Mouse (Mus musculus) heart, embryonic 16.5 days (tissue): Measurements from ENCODE around the gene Tmem59l. TPM values are rescaled to one million over a fixed set of nuclear protein-coding genes. Genes with fewer than 3 reads are reported as not detected.

ENCODE experiments used
- ATAC-seq: fragments of 200-750 bp; cut with Nextera tagmentation; replicated peaks from 2 replicates; pipeline ENCODE4 v1.8.0; 2017; ENCODE audit warnings: moderate number of reproducible peaks; ENCODE audit not compliant: insufficient read depth, low FRiP score; ENCODE audit errors: extremely low read depth
- H3K27ac ChIP-seq: fragments of 300-500 bp; sonication (generic); 2 replicates; pipeline ENCODE4 v1.5.1; 2014; ENCODE audit warnings: mild to moderate bottlenecking, low read length, control low read depth, moderate library complexity
- H3K27me3 ChIP-seq: fragments of 300-500 bp; sonication (generic); 2 replicates; pipeline ENCODE4 v1.6.1; 2014; ENCODE audit warnings: low read length, mixed read lengths; ENCODE audit not compliant: control insufficient read depth, insufficient read depth
- H3K36me3 ChIP-seq: fragments of 300-500 bp; sonication (generic); 2 replicates; pipeline ENCODE4 v1.6.1; 2014; ENCODE audit not compliant: control insufficient read depth, insufficient read depth
- H3K4me1 ChIP-seq: fragments of 300-500 bp; sonication (generic); 2 replicates; pipeline ENCODE4 v1.6.1; 2014; ENCODE audit warnings: low read length, mixed read lengths; ENCODE audit not compliant: control insufficient read depth, insufficient read depth
- H3K4me2 ChIP-seq: fragments of 300-500 bp; sonication (generic); 2 replicates; pipeline ENCODE4 v1.6.1; 2014; ENCODE audit warnings: low read depth, mild to moderate bottlenecking, control low read depth, low read length
- H3K4me3 ChIP-seq: fragments of 300-500 bp; sonication (generic); 2 replicates; pipeline ENCODE4 v1.5.1; 2014; ENCODE audit warnings: mild to moderate bottlenecking, control low read depth, low read length
- H3K9ac ChIP-seq: fragments of 300-500 bp; sonication (generic); 2 replicates; pipeline ENCODE4 v1.6.1; 2014; ENCODE audit warnings: low read length, control low read depth
- H3K9me3 ChIP-seq: fragments of 300-500 bp; sonication (generic); replicated peaks from 2 replicates; pipeline ENCODE4 v1.6.1; 2016; ENCODE audit warnings: low read length; ENCODE audit not compliant: control insufficient read depth
- WGBS: fragments of 180-500 bp; shearing (Covaris S2); extraction: QIAGEN DNeasy Blood & Tissue Kit; methylation state at CpG from one replicate; pipeline ENCODE4 v1.1.7; 2014; 5-methylcytosine and 5-hydroxymethylcytosine counted together
- polyA plus RNA-seq: library from polyadenylated mRNA; unstranded; fragments of >200 nt; fragmentation: Nextera tagmentation; extraction: Ambion mirVana; gene quantifications from 2 replicates; pipeline ENCODE4 v1.2.1, GENCODE M21; 2015

The Tmem59l gene
- polyA plus RNA-seq, 1 experiment from 2014 or later = 0.13 TPM

DNA sequence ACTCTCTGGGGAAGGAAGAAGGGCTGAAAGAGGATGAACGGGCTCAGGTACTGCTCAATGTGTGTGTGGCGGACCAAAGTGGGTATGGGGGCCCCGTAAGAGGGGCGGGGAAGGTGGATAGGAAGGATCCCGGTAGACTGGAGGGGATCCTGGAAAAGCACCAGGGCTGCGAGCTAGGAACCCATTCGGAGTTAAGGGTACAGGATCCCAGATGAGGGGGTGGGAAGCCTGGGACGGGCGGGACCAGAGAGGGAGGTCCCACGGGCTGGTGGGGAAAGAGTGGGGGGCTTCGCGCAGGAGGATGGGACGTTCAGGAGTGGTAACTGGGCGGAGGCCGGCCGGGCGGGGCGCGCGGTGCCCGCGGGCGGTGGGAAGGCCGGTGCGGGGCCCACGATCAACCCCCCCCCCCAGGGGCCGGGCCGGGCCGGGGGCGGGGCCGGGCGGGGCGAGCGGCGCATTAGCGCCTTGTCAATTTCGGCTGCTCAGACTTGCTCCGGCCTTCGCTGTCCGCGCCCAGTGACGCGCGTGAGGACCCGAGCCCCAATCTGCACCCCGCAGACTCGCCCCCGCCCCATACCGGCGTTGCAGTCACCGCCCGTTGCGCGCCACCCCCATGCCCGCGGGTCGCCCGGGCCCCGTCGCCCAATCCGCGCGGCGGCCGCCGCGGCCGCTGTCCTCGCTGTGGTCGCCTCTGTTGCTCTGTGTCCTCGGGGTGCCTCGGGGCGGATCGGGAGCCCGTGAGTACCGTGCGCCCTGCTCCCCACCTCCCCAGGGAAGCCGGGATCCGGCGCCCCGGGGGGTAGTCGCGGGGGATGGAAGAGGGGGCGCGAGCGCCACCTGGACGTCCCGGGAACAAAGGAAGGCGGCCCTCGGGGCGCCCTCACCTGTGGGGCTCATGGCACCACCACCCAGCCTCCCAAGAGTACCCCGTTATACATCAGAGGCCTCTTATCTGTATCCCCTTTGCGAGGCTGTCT is 5.8 kb upstream of the Tmem59l start, which contains the start of gene Crlf1:
Gene Crlf1 (plus strand): TSS at position 495 of the 977 bp plus-strand sequence.
- ATAC-seq = no peak; the same call in 1 of the 2 replicates
- Histone ChIP-seq H3K36me3 (no peaks in the 10 kb centered on the region), H3K27me3 (peaks cover 95% of the 10 kb centered on the region), H3K27ac (no peak within 1 kb of the TSS), H3K4me2 (peak within 1 kb of the TSS; percentile 71), H3K9ac (peak within 1 kb of the TSS; percentile 51), H3K4me1 (peaks cover 32% of the 10 kb centered on the region), H3K4me3 (peak within 1 kb of the TSS; percentile 52), H3K9me3 (no peaks in the 10 kb centered on the region)
- WGBS = 1% methylated on average over 73 of the region's 93 CpGs

DNA sequence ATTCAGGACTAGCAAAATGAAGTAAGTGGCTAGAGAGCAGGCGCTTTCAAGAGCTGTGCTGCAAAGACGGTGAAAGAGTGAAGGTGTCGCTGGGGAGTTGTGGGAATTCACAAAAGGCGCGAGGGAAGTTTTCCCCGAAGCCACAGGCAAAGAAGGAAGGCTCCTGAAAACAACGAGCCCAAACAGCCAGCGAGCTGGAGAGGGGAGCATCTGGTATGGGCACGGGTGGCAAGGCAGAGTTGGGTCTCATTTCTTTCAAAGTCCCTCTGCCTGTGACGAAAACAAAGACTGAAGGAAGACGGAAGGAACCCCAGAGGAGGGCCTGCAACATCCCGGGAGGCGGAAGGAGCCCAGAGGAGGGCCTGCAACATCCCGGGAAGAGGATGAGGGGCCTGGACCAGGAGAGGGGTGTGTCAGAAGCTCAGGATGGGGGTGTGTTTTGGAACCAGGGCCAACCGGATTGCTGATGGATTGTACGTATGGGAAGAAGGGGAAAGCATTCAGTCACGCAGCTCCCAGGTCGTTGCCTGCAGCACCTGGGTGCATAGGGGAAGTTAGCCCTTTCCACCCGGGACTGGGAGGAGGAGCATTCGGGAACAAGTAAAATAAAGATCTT is 3.8 kb upstream of the Tmem59l start:
- H3K9ac ChIP-seq = no peak overlapping the region
- H3K4me1 ChIP-seq = peaks cover 32% of the 10 kb centered on the region

DNA sequence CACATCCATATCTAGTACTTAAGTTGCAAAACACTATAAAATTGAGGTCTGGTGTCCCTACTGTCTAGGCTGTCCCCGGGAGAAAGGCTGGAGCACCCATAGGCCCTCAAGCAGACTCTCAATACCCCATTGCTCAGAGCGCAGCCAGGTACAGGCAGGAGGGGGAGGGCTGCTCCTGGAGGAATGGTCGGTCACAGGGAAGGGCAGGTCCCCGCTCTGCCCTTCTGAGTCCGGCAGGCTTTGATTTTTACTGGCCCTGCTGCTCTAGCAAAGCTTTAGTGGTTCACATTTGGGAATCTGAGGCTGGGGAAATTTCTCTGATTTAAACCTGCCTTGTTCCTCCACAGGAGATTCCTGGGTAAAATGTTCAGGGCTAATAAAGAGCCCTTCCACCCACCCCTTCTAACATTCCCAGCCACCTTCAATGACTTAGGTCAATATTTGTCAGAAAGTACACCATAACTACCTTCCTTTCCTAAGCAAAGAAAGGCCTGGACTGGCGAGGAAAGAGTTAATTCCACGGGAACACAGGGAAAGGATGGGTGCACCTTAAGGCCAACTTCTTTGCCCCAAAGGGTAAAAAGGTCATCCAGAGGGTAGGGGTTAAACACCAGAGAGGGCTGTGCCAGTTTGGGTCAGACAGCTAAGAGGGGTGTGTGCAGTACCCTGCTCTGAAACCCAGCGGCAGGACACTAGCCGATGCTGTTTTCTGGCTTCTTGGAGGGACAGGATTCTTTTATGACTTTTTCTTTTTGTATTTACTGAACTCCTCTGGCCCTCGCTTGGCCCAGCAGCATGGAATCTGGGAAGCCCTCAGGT is 3.1 kb upstream of the Tmem59l start:
- H3K4me1 ChIP-seq = peaks cover 32% of the 10 kb centered on the region
- no peak overlapping the region for H3K4me2 ChIP-seq

More for the DNA sequence above, 3.8 kb upstream of the Tmem59l start:
- 7% methylated on average over 20 of the region's 20 CpGs for WGBS
- H3K4me3 ChIP-seq = no peak overlapping the region
- no peaks in the 10 kb centered on the region for H3K9me3 ChIP-seq
- H3K4me2 ChIP-seq = no peak overlapping the region
- no peaks in the 10 kb centered on the region for H3K36me3 ChIP-seq
- peaks cover 95% of the 10 kb centered on the region for H3K27me3 ChIP-seq
- H3K27ac ChIP-seq = no peak overlapping the region
- no peak for ATAC-seq

DNA sequence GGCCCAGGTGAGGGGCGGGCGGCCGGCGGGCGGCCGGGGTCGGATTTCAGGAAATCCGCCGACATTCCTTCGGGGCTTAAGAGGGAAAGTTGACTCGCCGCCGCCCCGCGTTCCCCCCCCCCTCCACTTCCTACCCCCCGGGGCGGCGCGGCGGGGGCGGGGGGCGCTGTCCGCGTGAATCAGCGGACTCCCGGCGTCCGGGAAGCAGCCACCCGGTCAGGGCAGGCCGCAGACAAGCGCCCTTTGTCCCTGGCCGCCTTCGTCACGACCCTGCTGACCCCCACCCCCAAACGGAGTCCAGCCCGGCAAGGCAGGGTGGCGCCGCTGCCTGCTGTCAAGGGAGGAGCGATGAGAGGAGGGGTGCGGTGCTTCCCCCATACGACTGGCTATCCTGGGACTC is 2.4 kb upstream of the Tmem59l start:
- H3K36me3 ChIP-seq = no peaks in the 10 kb centered on the region
- peak overlapping the region; percentile 45; the same call in 1 of the 2 replicates for H3K9ac ChIP-seq
- H3K4me1 ChIP-seq = peaks cover 32% of the 10 kb centered on the region
- WGBS = 2% methylated on average over 36 of the region's 41 CpGs
- H3K27ac ChIP-seq = no peak overlapping the region
- H3K4me3 ChIP-seq = peak overlapping the region; percentile 42
- no peaks in the 10 kb centered on the region for H3K9me3 ChIP-seq
- peak overlapping the region; percentile 65 for H3K4me2 ChIP-seq
- H3K27me3 ChIP-seq = peaks cover 95% of the 10 kb centered on the region
- no peak for ATAC-seq

More for the DNA sequence above, 3.1 kb upstream of the Tmem59l start:
- Histone ChIP-seq H3K9me3 (no peaks in the 10 kb centered on the region), H3K36me3 (no peaks in the 10 kb centered on the region), H3K27me3 (peaks cover 95% of the 10 kb centered on the region), H3K9ac (no peak overlapping the region), H3K27ac (no peak overlapping the region), H3K4me3 (no peak overlapping the region)
- ATAC-seq = no peak
- 23% methylated on average over 10 of the region's 10 CpGs for WGBS

DNA sequence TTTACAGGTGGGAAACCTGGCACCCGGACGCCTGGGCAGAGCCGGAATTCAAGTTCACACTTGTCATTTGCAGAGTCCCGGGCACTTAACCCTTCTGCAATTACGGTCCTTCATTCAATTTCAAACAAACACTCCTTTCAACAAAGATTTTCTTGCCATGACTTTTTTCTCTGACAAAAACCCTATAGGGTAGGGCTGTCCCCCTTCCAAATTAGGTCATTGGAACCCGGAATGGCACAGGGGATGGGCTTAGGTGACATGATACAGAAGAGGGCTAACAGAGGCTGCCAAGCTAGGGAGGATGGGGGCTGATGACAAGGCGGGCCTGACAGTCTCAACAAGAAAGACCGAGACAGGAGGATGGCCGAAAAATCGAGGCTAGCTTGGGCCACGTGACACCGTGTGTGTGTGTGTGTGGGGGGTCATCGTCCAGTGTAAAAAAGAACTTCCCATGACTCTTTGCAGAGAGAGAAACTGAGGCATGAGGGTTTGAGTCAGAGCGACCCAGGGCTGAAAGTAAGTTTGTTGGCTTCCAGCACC is 1.8 kb upstream of the Tmem59l start:
- Histone ChIP-seq H3K4me1 (peaks cover 32% of the 10 kb centered on the region), H3K9ac (peak overlapping the region; percentile 45; the same call in 1 of the 2 replicates), H3K27me3 (peaks cover 94% of the 10 kb centered on the region), H3K4me2 (peak overlapping the region; percentile 65), H3K27ac (no peak overlapping the region), H3K36me3 (no peaks in the 10 kb centered on the region), H3K4me3 (peak overlapping the region; percentile 44), H3K9me3 (no peaks in the 10 kb centered on the region)
- ATAC-seq = no peak
- WGBS = 3% methylated on average over 14 of the region's 14 CpGs

DNA sequence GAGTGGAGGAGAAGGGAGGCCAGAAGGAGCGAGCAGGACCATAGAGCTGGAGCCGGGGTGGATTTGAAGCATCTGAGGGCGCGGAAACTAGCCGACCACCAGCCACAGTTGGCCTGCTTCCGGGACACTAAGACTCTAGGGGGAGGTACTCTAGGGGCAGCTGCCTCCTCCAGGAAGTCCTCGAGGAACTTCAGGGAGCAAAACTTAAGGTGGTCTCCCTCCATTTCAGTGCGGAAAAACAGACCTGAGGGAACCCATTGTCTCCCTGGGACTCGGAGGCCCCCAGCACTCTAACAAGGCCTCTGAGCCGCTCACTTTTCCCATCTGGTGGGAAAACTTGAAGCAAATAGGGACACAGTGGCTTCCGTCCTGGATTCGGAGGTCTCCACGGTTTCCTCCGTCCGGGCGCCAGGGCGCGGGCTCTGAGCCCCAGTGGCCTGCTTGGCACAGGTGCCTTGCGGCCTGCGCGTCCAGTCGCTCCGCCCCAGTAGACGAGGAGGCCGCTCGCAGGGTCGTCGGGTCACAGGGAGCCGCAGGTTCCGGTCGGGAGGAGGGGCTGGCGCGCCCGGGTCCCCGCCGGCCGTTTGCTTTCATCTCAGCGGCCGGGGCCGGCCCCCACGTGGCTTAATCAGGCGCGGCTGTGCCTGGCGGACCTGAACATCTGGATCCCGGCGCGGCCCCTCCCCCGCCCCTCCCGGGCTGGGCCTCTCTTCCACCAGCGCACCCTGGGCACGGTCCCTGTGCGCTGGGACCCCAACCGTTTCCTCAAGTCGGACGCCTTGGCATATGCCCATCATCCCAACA is 1.0 kb upstream of the Tmem59l start:
- peaks cover 24% of the 10 kb centered on the region for H3K4me1 ChIP-seq
- no peaks in the 10 kb centered on the region for H3K36me3 ChIP-seq
- no peaks in the 10 kb centered on the region for H3K9me3 ChIP-seq
- H3K9ac ChIP-seq = 0 out of 2 replicates have a peak overlapping the region, but pooled peaks have one; percentile 24
- no peak overlapping the region for H3K27ac ChIP-seq
- ATAC-seq = no peak
- peak overlapping the region; percentile 61 for H3K4me2 ChIP-seq
- peak overlapping the region; percentile 44 for H3K4me3 ChIP-seq
- 4% methylated on average over 55 of the region's 55 CpGs for WGBS
- peaks cover 90% of the 10 kb centered on the region for H3K27me3 ChIP-seq

DNA sequence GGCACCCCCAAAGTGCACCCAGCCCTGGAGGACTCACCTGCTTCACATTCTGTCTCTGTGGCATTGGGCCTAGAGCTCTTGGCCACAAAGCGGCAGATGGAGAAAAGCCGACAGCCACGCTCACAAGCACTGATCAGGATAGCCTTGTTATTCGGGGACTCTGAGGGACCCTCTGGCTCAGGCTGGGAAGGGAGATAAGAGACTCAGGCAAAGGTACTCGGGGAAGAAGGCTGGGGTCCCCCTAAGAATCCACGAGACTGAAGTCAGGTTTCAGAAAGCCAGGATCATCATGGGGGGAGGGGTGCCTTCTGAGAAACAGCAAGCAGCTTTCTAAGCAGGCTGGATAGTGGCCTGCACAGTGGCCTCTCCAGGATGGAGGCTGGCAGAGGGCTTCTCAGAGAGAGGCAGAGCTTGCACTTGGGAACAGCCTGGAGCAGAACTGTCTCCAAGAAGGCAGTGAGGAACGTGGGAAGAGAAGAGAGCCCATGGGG is 922 bp downstream of the Tmem59l start:
- ATAC-seq = no peak
- no peak overlapping the region for H3K4me2 ChIP-seq
- WGBS = 44% methylated on average over 7 of the region's 7 CpGs

DNA sequence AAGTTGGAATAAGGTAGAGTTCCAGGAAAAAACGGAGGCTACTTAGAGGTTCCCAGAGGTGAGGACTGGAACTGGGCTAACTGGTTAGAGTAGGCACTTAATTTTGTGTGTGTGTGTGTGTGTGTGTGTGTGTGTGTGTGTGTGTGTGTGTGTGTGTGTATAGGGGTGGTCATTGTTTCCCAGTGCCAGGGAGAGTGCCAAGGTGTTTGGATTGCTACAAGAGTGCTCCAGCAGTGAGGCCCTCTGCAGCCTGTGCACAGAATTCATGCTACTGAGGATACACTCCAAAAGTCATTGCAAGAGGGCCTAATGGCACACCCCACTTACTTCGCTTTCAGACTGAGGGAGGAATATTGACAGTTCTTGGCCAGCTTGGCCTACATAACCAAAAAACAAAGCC is 4.2 kb downstream of the Tmem59l start:
- Histone ChIP-seq H3K9ac (no peak overlapping the region), H3K4me1 (no peaks in the 10 kb centered on the region; the same call in 1 of the 2 replicates), H3K4me2 (no peak overlapping the region), H3K36me3 (no peaks in the 10 kb centered on the region), H3K27me3 (peaks cover 51% of the 10 kb centered on the region), H3K27ac (no peak overlapping the region), H3K4me3 (no peak overlapping the region), H3K9me3 (no peaks in the 10 kb centered on the region)
- ATAC-seq = no peak
- WGBS = 54% methylated on average over 2 of the region's 2 CpGs

More for the DNA sequence above, 922 bp downstream of the Tmem59l start:
- no peaks in the 10 kb centered on the region for H3K36me3 ChIP-seq
- no peaks in the 10 kb centered on the region for H3K9me3 ChIP-seq
- H3K27me3 ChIP-seq = peaks cover 84% of the 10 kb centered on the region
- H3K4me1 ChIP-seq = peaks cover 16% of the 10 kb centered on the region
- H3K9ac ChIP-seq = no peak overlapping the region
- H3K4me3 ChIP-seq = no peak overlapping the region
- no peak overlapping the region for H3K27ac ChIP-seq
